Comparison of ENCODE assay signal across 13 mouse cellular contexts in the genomic region with DNA sequence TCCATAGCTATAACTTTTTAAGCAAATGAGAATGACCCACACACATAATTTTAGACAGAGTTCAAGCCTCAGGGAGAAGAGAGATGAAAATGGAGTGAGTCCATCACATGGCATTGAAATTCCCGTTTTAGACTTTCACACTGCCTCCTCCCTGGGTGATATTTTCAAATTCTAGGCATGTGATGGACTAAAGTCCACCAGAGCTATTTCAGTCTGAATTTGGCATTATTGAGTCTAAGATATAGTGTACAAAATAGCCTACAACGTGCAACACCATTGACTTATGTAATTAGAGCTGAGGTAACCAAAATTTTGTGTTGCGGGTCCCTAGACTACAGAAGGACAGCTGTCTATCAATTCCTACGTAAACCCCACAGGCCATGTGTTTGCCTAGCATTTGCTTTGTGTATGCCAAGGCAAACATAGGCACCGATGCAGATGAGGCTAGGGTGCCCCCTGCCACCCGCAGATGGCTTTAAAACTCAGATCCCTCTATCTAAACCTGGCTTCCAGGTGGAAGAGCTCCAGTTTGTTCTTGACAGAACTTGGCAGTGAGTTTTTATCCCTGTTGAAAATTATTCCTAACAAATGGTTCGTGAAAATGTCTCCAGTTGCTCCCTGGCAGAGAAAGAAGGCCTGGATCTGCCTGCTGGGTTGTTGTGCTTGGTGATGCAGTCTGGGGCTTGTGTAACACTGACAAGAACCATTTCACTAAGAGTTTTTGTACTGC.
DNase-seq lines count a peak whose midpoint lies in the region; ATAC-seq and TF ChIP-seq lines count a peak whose summit lies in the region.
"Had no signal": no experiment of that assay in that cellular context is flagged by ENCODE, and none has a peak within 500 bp of the region (broad histone marks: within the 10 kb centered on the region; RNA-seq: fewer than 3 reads in every experiment).

No protein-coding gene starts in this region.

- no peak overlapping the region; the same call in 1 of the 2 replicates for H3K27ac ChIP-seq in forebrain, embryonic 14.5 days (ENCODE audit: low read depth, low read length)
- H3K27ac ChIP-seq in forebrain, embryonic 12.5 days: no peak overlapping the region
- no peak overlapping the region for H3K27ac ChIP-seq in midbrain, embryonic 11.5 days (ENCODE audit: low read depth, low read length)
- no peak overlapping the region for H3K27ac ChIP-seq in midbrain, embryonic 15.5 days
- H3K27ac ChIP-seq in gastrocnemius, adult 2 months: no peak overlapping the region
- no peak overlapping the region for H3K27ac ChIP-seq in liver, embryonic 12.5 days
- H3K27ac ChIP-seq: hindbrain, embryonic 14.5 days; limb, embryonic 15.5 days had no signal

- intact Hi-C loops in gastrocnemius, adult 2 months (cut with DNase I): no loop called here

- no peaks in the 10 kb centered on the region for H3K4me1 ChIP-seq in forebrain, embryonic 14.5 days (ENCODE audit: control insufficient read depth, insufficient read depth, low read length)
- no peaks in the 10 kb centered on the region for H3K4me1 ChIP-seq in forebrain, embryonic 12.5 days
- no peaks in the 10 kb centered on the region for H3K4me1 ChIP-seq in midbrain, embryonic 11.5 days (ENCODE audit: control insufficient read depth, insufficient read depth, low read length)
- no peaks in the 10 kb centered on the region for H3K4me1 ChIP-seq in midbrain, embryonic 15.5 days
- H3K4me1 ChIP-seq in liver, embryonic 12.5 days: no peaks in the 10 kb centered on the region
- H3K4me1 ChIP-seq: limb, embryonic 15.5 days had no signal

- peak; percentile 71 for DNase-seq in forebrain, embryonic 14.5 days (ENCODE audit: low spot score)
- DNase-seq in midbrain, embryonic 11.5 days (ENCODE audit: low spot score, missing footprints): peak; percentile 73
- peak; percentile 72 for DNase-seq in layer of hippocampus, adult 9-10 months (ENCODE audit: low spot score)
- DNase-seq in right cerebral cortex, postnatal 25 days: peak; percentile 55
- no peak for DNase-seq in gastrocnemius, adult 2 months
- DNase-seq: adrenal gland, adult 8-10 months; kidney, adult 18-20 months; lung, embryonic 14.5 days had no signal

- no peaks in the 10 kb centered on the region for H3K27me3 ChIP-seq in forebrain, embryonic 14.5 days (replicated peaks; ENCODE audit: control insufficient read depth, insufficient read depth, low read length)
- no peaks in the 10 kb centered on the region for H3K27me3 ChIP-seq in forebrain, embryonic 12.5 days
- no peaks in the 10 kb centered on the region for H3K27me3 ChIP-seq in midbrain, embryonic 11.5 days (ENCODE audit: control insufficient read depth, insufficient read depth, low read length)
- H3K27me3 ChIP-seq in midbrain, embryonic 15.5 days (replicated peaks): no peaks in the 10 kb centered on the region
- H3K27me3 ChIP-seq in liver, embryonic 12.5 days (replicated peaks): no peaks in the 10 kb centered on the region
- H3K27me3 ChIP-seq: limb, embryonic 15.5 days had no signal

- H3K36me3 ChIP-seq in forebrain, embryonic 14.5 days (ENCODE audit: control insufficient read depth, insufficient read depth, low read length): peaks cover 4% of the 10 kb centered on the region; the same call in 1 of the 2 replicates
- H3K36me3 ChIP-seq in forebrain, embryonic 12.5 days (replicated peaks): 0 out of 2 replicates have a peak, but pooled peaks cover 5% of the 10 kb centered on the region
- H3K36me3 ChIP-seq in midbrain, embryonic 11.5 days (ENCODE audit: control insufficient read depth, insufficient read depth, low read length): no peaks in the 10 kb centered on the region
- no peaks in the 10 kb centered on the region for H3K36me3 ChIP-seq in midbrain, embryonic 15.5 days (replicated peaks)
- H3K36me3 ChIP-seq in liver, embryonic 12.5 days: no peaks in the 10 kb centered on the region
- H3K36me3 ChIP-seq: limb, embryonic 15.5 days had no signal

- no peak for TF ChIP-seq CTCF in gastrocnemius, adult 2 months (IDR thresholded peaks at IDR 0.05)

- 76% methylated on average over 7 of the region's 7 CpGs for WGBS in forebrain, embryonic 14.5 days
- 91% methylated on average over 7 of the region's 7 CpGs for WGBS in forebrain, embryonic 12.5 days
- 89% methylated on average over 7 of the region's 7 CpGs for WGBS in midbrain, embryonic 11.5 days
- WGBS in midbrain, embryonic 15.5 days: 78% methylated on average over 7 of the region's 7 CpGs
- WGBS in liver, embryonic 12.5 days (ENCODE audit: insufficient replicate concordance): 66% methylated on average over 7 of the region's 7 CpGs

- H3K4me3 ChIP-seq in forebrain, embryonic 14.5 days (ENCODE audit: low read depth, low read length): no peak overlapping the region
- H3K4me3 ChIP-seq in forebrain, embryonic 12.5 days (replicated peaks): no peak overlapping the region
- H3K4me3 ChIP-seq in midbrain, embryonic 11.5 days (ENCODE audit: low read depth, low read length): no peak overlapping the region
- no peak overlapping the region for H3K4me3 ChIP-seq in midbrain, embryonic 15.5 days
- no peak overlapping the region for H3K4me3 ChIP-seq in gastrocnemius, adult 2 months
- no peak overlapping the region for H3K4me3 ChIP-seq in liver, embryonic 12.5 days
- H3K4me3 ChIP-seq: limb, embryonic 15.5 days had no signal

- no peak overlapping the region for H3K4me2 ChIP-seq in forebrain, embryonic 14.5 days (ENCODE audit: low read length)
- H3K4me2 ChIP-seq in forebrain, embryonic 12.5 days: no peak overlapping the region
- H3K4me2 ChIP-seq in midbrain, embryonic 11.5 days: no peak overlapping the region
- no peak overlapping the region for H3K4me2 ChIP-seq in midbrain, embryonic 15.5 days
- no peak overlapping the region for H3K4me2 ChIP-seq in liver, embryonic 12.5 days
- H3K4me2 ChIP-seq: hindbrain, embryonic 14.5 days; limb, embryonic 15.5 days; lung, embryonic 14.5 days had no signal

- no peaks in the 10 kb centered on the region for H3K9me3 ChIP-seq in forebrain, embryonic 14.5 days (replicated peaks; ENCODE audit: control insufficient read depth, low read length)
- H3K9me3 ChIP-seq in forebrain, embryonic 12.5 days: no peaks in the 10 kb centered on the region
- no peaks in the 10 kb centered on the region for H3K9me3 ChIP-seq in midbrain, embryonic 11.5 days (ENCODE audit: control insufficient read depth, low read length)
- H3K9me3 ChIP-seq in midbrain, embryonic 15.5 days: no peaks in the 10 kb centered on the region
- H3K9me3 ChIP-seq in liver, embryonic 12.5 days (replicated peaks): no peaks in the 10 kb centered on the region
- H3K9me3 ChIP-seq: limb, embryonic 15.5 days had no signal

- peak; percentile 81; the same call in 1 of the 2 replicates for ATAC-seq in forebrain, embryonic 14.5 days
- no peak for ATAC-seq in forebrain, embryonic 12.5 days (ENCODE audit: low FRiP score)
- no peak for ATAC-seq in midbrain, embryonic 11.5 days (ENCODE audit: low FRiP score)
- ATAC-seq in midbrain, embryonic 15.5 days (replicated peaks): no peak
- ATAC-seq in liver, embryonic 12.5 days: no peak

- H3K9ac ChIP-seq in forebrain, embryonic 14.5 days (ENCODE audit: low read length): no peak overlapping the region
- no peak overlapping the region for H3K9ac ChIP-seq in forebrain, embryonic 12.5 days
- no peak overlapping the region for H3K9ac ChIP-seq in midbrain, embryonic 11.5 days (ENCODE audit: low read length)
- no peak overlapping the region for H3K9ac ChIP-seq in midbrain, embryonic 15.5 days
- no peak overlapping the region for H3K9ac ChIP-seq in liver, embryonic 12.5 days
- H3K9ac ChIP-seq: hindbrain, embryonic 14.5 days; limb, embryonic 15.5 days; lung, embryonic 14.5 days had no signal
